Mouse (Mus musculus) fat pad, adult 2 months (tissue): ENCODE measurements around the gene Gm382.

Source experiments
- DNase-seq: peaks from one replicate; pipeline ENCODE4 v3.0.0-alpha.2; 2011; ENCODE audit warnings: low read depth, low spot score; ENCODE audit errors: extremely low read depth

Gm382 gene

DNA sequence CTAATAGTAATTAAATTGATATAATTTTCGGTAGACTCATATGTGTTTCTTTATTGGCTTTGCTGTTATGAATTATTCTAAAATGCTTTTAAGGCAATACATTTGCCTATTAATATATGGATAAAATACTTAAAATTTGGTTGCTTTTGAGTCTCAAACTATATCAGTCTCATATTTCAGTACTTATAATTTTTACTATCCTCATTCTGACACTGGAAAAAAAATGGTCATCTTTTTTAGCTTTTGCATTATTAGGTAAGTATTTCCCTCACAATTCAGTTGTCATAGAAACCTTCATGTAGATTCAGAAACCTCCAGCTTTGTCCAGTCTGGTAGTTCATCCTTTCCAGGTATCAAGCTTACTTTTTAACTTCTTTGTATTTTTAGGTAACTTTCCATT lies at the start of gene Gm382:
TSS of gene Gm382 (plus strand) at position 301 of the 400 bp plus-strand sequence.
- DNase-seq: no peak

DNA sequence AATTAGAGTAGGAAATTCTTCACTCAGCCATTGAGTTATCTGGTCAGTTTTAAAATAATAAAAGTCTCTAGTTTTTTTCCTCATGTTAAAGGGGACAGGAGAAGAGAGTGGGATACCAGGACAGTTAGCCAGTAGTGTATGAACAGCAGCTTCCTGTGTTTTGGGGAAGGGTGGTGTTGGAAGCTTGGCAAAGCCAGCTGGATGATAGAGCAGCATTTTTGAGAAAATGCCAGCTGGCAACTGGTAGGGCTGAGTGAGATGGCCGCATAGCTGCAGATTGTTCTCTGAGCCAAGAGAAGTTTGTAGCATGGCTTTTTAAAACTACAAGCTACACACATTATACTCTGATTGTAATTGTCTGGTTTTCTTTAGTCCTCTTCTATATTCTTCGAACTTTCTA lies 30.4 kb downstream of the Gm382 start:
- no peak for DNase-seq

DNA sequence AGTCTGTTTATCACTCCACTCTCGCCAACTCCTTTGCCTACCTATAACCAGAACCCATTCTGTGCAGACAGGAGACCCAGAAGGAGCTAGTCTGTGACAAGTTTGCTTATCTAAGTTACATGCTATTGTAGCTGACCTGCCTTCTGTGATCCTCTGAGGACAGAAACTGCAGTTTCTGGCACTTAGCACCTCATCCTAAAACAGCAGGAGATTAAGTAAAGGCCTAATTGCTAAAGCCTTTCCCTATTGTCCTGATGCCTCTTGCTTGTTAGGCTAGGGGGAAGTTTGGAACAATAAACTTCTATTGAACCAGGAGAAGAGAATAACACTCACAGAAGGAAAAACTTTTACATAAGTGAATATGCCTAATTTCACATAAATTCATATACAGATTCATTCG lies 51.5 kb downstream of the Gm382 start:
- DNase-seq: no peak

DNA sequence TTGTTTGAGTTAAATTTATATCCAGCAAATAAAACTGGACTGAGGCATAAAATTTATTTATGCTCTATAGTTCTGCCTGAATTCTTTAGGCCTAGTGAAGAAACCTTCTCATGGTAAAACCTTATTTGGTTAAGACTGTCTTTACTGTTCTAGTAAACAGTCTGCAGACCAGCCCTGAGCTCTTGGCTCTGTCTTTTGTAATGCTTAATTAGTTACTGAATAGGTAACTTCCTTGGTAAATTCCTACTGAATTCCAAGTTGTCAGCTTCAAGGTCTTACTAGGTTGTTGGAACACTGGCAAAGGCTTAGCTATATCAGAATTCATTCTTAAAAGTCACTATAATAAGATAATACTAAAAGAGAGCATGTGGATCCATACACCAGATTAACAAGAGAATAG lies 53.3 kb downstream of the Gm382 start:
- no peak for DNase-seq

DNA sequence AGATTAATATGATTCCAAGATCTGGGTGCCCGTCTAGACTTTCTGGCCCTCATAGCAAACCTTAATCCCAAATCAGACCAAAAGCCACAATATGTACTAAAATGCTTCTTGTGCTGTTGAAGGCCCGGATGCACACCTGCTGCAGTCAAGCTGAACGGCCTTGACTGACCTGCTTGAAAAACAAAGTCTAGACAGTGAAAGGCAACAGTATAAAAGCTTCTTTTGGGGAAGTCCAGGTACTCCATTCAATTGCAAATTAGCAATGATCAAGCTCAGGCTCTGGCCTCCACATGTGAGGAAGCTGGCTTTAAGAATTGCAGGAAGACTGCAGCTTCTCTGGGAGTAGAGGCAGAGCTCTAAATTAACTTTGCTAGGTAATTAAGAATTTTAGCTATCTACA lies 54.2 kb downstream of the Gm382 start:
- no peak for DNase-seq

DNA sequence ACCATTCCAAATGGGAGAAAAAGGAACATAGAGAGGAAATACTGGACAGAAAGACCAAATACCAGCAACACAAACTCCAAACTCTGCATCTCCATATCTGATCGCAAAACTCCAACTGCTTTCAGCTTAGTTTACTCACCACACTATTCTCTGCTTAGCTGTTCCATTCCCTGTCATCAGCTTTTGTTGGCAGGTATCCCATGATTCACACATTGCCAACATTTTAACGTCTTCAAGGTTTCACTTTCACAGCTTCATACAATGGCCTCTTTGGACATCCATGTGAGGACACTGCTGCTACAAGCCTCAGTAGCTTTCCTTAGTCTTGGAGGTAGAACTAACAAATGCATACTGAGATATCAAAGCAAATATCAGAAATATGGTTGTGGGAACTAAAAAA lies 64.6 kb downstream of the Gm382 start:
- DNase-seq: no peak
